In genomic region chr10:87971536-87971935, GRCm38 (mm10) we compare ENCODE assay signal across 9 mouse cellular contexts.
DNase-seq lines count a peak whose midpoint lies in the region; ATAC-seq and TF ChIP-seq lines count a peak whose summit lies in the region.
"Had no signal": no experiment of that assay in that cellular context is flagged by ENCODE, and none has a peak within 500 bp of the region (broad histone marks: within the 10 kb centered on the region; RNA-seq: fewer than 3 reads in every experiment).

No protein-coding gene starts in this region.

- no peak for ATAC-seq in lung, embryonic 14.5 days (ENCODE audit: insufficient read depth)

- DNase-seq in gastrocnemius, adult 18-20 months (ENCODE audit: low spot score) = peak; percentile 14
- DNase-seq in gastrocnemius, postnatal 4 days (ENCODE audit: low spot score in 2 of 2) = no peak
- DNase-seq in lung, embryonic 14.5 days = peak; percentile 53
- no peak for DNase-seq in lung, postnatal 4 days
- peak; percentile 10 for DNase-seq in adrenal gland, postnatal 14 days
- DNase-seq in kidney, postnatal 25 days = peak; percentile 33 to 35
- DNase-seq in left cerebral cortex, adult 8-10 months (ENCODE audit: low spot score in 2 of 2) = no peak
- DNase-seq in ovary, adult 18-20 months (ENCODE audit: low spot score) = no peak

- H3K36me3 ChIP-seq in lung, embryonic 14.5 days (ENCODE audit: insufficient read depth) = no peaks in the 10 kb centered on the region

- H3K27ac ChIP-seq in lung, embryonic 14.5 days (ENCODE audit: low read depth) = no peak overlapping the region

- H3K4me3 ChIP-seq in lung, embryonic 14.5 days (ENCODE audit: low read depth, low read length) = no peak overlapping the region
- H3K4me3 ChIP-seq: erythroblast, embryonic 14.5 days had no signal

- no peaks in the 10 kb centered on the region for H3K27me3 ChIP-seq in lung, embryonic 14.5 days (ENCODE audit: insufficient read depth, low read length)

- no peak overlapping the region for H3K9ac ChIP-seq in lung, embryonic 14.5 days

- no peaks in the 10 kb centered on the region for H3K9me3 ChIP-seq in lung, embryonic 14.5 days (ENCODE audit: low read depth, low read length)

- H3K4me1 ChIP-seq in lung, embryonic 14.5 days (ENCODE audit: insufficient read depth) = no peaks in the 10 kb centered on the region

- 64% methylated on average over 6 of the region's 6 CpGs for WGBS in lung, embryonic 14.5 days

- no peak overlapping the region for H3K4me2 ChIP-seq in lung, embryonic 14.5 days

- peak; percentile 48 for TF ChIP-seq CTCF in lung, embryonic 14.5 days (IDR thresholded peaks at IDR 0.05; ENCODE audit: low read depth)

Comparison
In these comparisons a context has a peak if more than half of its experiments do, and no peak if none do; other contexts are left out.
1. DNase-seq: peak in gastrocnemius, adult 18-20 months (single experiment), lung, embryonic 14.5 days (single experiment), adrenal gland, postnatal 14 days (single experiment) and kidney, postnatal 25 days (2 of 2); none in gastrocnemius, postnatal 4 days (0 of 2), lung, postnatal 4 days (0 of 2), left cerebral cortex, adult 8-10 months (0 of 2) and ovary, adult 18-20 months (single experiment).